Mouse (Mus musculus) C2C12 (cell line): ENCODE measurements around the gene Ippk. TPM values are rescaled to one million over a fixed set of nuclear protein-coding genes. Genes with fewer than 3 reads are reported as not detected.

Source experiments
- H3K27me3 ChIP-seq: one replicate; pipeline ENCODE4 v1.6.1; 2011; ENCODE audit not compliant: control insufficient read depth, insufficient read depth, insufficient read length
- H3K36me3 ChIP-seq: one replicate; pipeline ENCODE4 v1.6.1; 2011; ENCODE audit not compliant: control insufficient read depth, insufficient read depth
- H3K4me3 ChIP-seq: one replicate; pipeline ENCODE4 v1.5.1; 2011; ENCODE audit warnings: mild to moderate bottlenecking, control low read depth; ENCODE audit not compliant: poor library complexity, insufficient read depth, severe bottlenecking
- H3K79me2 ChIP-seq: one replicate; pipeline ENCODE4 v1.6.1; 2011; ENCODE audit not compliant: control insufficient read depth, insufficient read depth
- H3K79me3 ChIP-seq: one replicate; pipeline ENCODE4 v1.6.1; 2011; ENCODE audit warnings: low read depth, control low read depth
- H3ac ChIP-seq: one replicate; pipeline ENCODE3; 2011; ENCODE audit warnings: low read depth; ENCODE audit not compliant: control insufficient read depth, insufficient read length
- CEBPB ChIP-seq: IDR thresholded peaks from one replicate; pipeline ENCODE4 v1.6.1; 2011; ENCODE audit warnings: low read depth, mild to moderate bottlenecking, control low read depth, moderate library complexity
- CTCF ChIP-seq: IDR thresholded peaks from one replicate; pipeline ENCODE4 v1.5.1; 2011; ENCODE audit not compliant: control insufficient read depth, insufficient read depth, insufficient read length
- FOSL1 ChIP-seq: IDR thresholded peaks from one replicate; pipeline ENCODE4 v1.8.0; 2011; ENCODE audit warnings: mild to moderate bottlenecking, low read length; ENCODE audit not compliant: poor library complexity, insufficient read depth, severe bottlenecking
- MAX ChIP-seq: IDR thresholded peaks from one replicate; pipeline ENCODE4 v1.6.1; 2011; ENCODE audit warnings: mild to moderate bottlenecking, control low read depth
- MYOD1 ChIP-seq: IDR thresholded peaks from one replicate; pipeline ENCODE4 v1.6.1; 2011; ENCODE audit warnings: low read depth; ENCODE audit not compliant: control insufficient read depth, insufficient read length
- MYOG ChIP-seq: IDR thresholded peaks from one replicate; pipeline ENCODE4 v1.6.1; 2011; ENCODE audit not compliant: control insufficient read depth, insufficient read length; ENCODE audit errors: extremely low read depth
- USF1 ChIP-seq: IDR thresholded peaks from one replicate; pipeline ENCODE4 v1.6.1; 2011; ENCODE audit warnings: low read depth, mild to moderate bottlenecking, control low read depth, moderate library complexity
- polyA plus RNA-seq: library from polyadenylated mRNA; unstranded; fragments of >200 nt; fragmentation: generic; extraction: Trizol; gene quantifications from one replicate; pipeline ENCODE4 v1.2.1, GENCODE M21; 2012; ENCODE audit warnings: missing spikeins

Gene Ippk
- polyA plus RNA-seq, 1 experiment, result 5.4 TPM

- no peak for TF ChIP-seq MAX
- TF ChIP-seq CTCF, result no peak
- no peak for TF ChIP-seq FOSL1
- no peak for TF ChIP-seq USF1
- TF ChIP-seq MYOG, result no peak
- TF ChIP-seq CEBPB, result no peak
- no peak for TF ChIP-seq MYOD1
- H3K27me3 ChIP-seq, result no peaks in the 10 kb centered on the region
- H3K4me3 ChIP-seq, result no peak overlapping the region
- H3K79me3 ChIP-seq, result no peaks in the 10 kb centered on the region
- no peak overlapping the region for H3ac ChIP-seq
- H3K79me2 ChIP-seq, result no peaks in the 10 kb centered on the region
- peaks cover 11% of the 10 kb centered on the region for H3K36me3 ChIP-seq
Measured at GRCm38 (mm10) chr13:49393579-49393978, 27.5 kb upstream of the Ippk start.

- TF ChIP-seq USF1, result no peak
- TF ChIP-seq CEBPB, result no peak
- no peak for TF ChIP-seq CTCF
- no peak for TF ChIP-seq MAX
- no peak for TF ChIP-seq MYOG
- no peak for TF ChIP-seq MYOD1
- no peak for TF ChIP-seq FOSL1
- no peaks in the 10 kb centered on the region for H3K79me3 ChIP-seq
- no peaks in the 10 kb centered on the region for H3K27me3 ChIP-seq
- H3K36me3 ChIP-seq, result peaks cover under 1% of the 10 kb centered on the region
- H3K4me3 ChIP-seq, result no peak overlapping the region
- no peaks in the 10 kb centered on the region for H3K79me2 ChIP-seq
- H3ac ChIP-seq, result no peak overlapping the region
Measured at GRCm38 (mm10) chr13:49394886-49395447, 26.1 kb upstream of the Ippk start.

- TF ChIP-seq USF1 (no peak), MAX (no peak), CTCF (no peak), FOSL1 (no peak), MYOD1 (no peak), MYOG (no peak), CEBPB (no peak)
- Histone ChIP-seq H3K79me3 (no peaks in the 10 kb centered on the region), H3K27me3 (no peaks in the 10 kb centered on the region), H3K79me2 (no peaks in the 10 kb centered on the region), H3K4me3 (no peak overlapping the region), H3K36me3 (no peaks in the 10 kb centered on the region), H3ac (no peak overlapping the region)
Measured at GRCm38 (mm10) chr13:49396798-49397197, 24.3 kb upstream of the Ippk start.

- no peak overlapping the region for H3ac ChIP-seq
- H3K79me2 ChIP-seq, result no peaks in the 10 kb centered on the region
- no peak for TF ChIP-seq MAX
- no peak for TF ChIP-seq CTCF
- no peak for TF ChIP-seq FOSL1
- TF ChIP-seq MYOD1, result no peak
- no peak for TF ChIP-seq USF1
- no peak for TF ChIP-seq CEBPB
- no peak for TF ChIP-seq MYOG
- no peak overlapping the region for H3K4me3 ChIP-seq
- no peaks in the 10 kb centered on the region for H3K79me3 ChIP-seq
- H3K27me3 ChIP-seq, result no peaks in the 10 kb centered on the region
- H3K36me3 ChIP-seq, result no peaks in the 10 kb centered on the region
Measured at GRCm38 (mm10) chr13:49398191-49398590, 22.9 kb upstream of the Ippk start.

GRCm38 (mm10) chr13:49400139-49400538, 20.9 kb upstream of the Ippk start:
- Histone ChIP-seq H3K27me3 (no peaks in the 10 kb centered on the region), H3ac (no peak overlapping the region)
- TF ChIP-seq MYOD1, result no peak
- TF ChIP-seq USF1, result no peak
- no peak for TF ChIP-seq MAX
- TF ChIP-seq MYOG, result no peak
- no peak for TF ChIP-seq FOSL1
- TF ChIP-seq CEBPB, result no peak
- peak; percentile 12 for TF ChIP-seq CTCF

More at GRCm38 (mm10) chr13:49400139-49400538, 20.9 kb upstream of the Ippk start:
- H3K79me2 ChIP-seq, result no peaks in the 10 kb centered on the region
- no peak overlapping the region for H3K4me3 ChIP-seq
- H3K79me3 ChIP-seq, result no peaks in the 10 kb centered on the region
- H3K36me3 ChIP-seq, result no peaks in the 10 kb centered on the region
